Comparison of ENCODE assay signal across 26 mouse cellular contexts in genomic region chr17:75304807-75305420, GRCm38 (mm10).
DNase-seq lines count a peak whose midpoint lies in the region; ATAC-seq and TF ChIP-seq lines count a peak whose summit lies in the region.
"Had no signal": no experiment of that assay in that cellular context is flagged by ENCODE, and none has a peak within 500 bp of the region (broad histone marks: within the 10 kb centered on the region; RNA-seq: fewer than 3 reads in every experiment).

No protein-coding gene starts in this region.

- no peak for TF ChIP-seq CTCF in kidney, adult 2 months (conservative IDR thresholded peaks at IDR 0.05; ENCODE audit: insufficient read depth, insufficient read length, low read depth, low read length)

- no peak overlapping the region for H3K9ac ChIP-seq in kidney, embryonic 15.5 days
- no peak overlapping the region for H3K9ac ChIP-seq in embryonic facial prominence, embryonic 15.5 days
- H3K9ac ChIP-seq: forebrain, postnatal 0 days; heart, embryonic 13.5 days; hindbrain, embryonic 12.5 days; hindbrain, embryonic 15.5 days had no signal

- H3K27me3 ChIP-seq in kidney, embryonic 15.5 days, result no peaks in the 10 kb centered on the region
- no peaks in the 10 kb centered on the region for H3K27me3 ChIP-seq in kidney, adult 2 months (replicated peaks; ENCODE audit: control insufficient read depth, insufficient read depth, low read length)
- no peaks in the 10 kb centered on the region for H3K27me3 ChIP-seq in embryonic facial prominence, embryonic 15.5 days
- H3K27me3 ChIP-seq: heart, embryonic 13.5 days; hindbrain, embryonic 12.5 days; hindbrain, embryonic 15.5 days had no signal

- H3K4me2 ChIP-seq in kidney, embryonic 15.5 days, result no peak overlapping the region
- no peak overlapping the region for H3K4me2 ChIP-seq in embryonic facial prominence, embryonic 15.5 days (replicated peaks)
- H3K4me2 ChIP-seq: heart, embryonic 13.5 days; hindbrain, embryonic 12.5 days; hindbrain, embryonic 15.5 days had no signal

- H3K4me1 ChIP-seq in kidney, embryonic 15.5 days, result peaks cover 5% of the 10 kb centered on the region; the same call in 1 of the 2 replicates
- no peaks in the 10 kb centered on the region for H3K4me1 ChIP-seq in kidney, adult 2 months (ENCODE audit: control insufficient read depth, insufficient read depth, low read length)
- H3K4me1 ChIP-seq in embryonic facial prominence, embryonic 15.5 days, result 0 out of 2 replicates have a peak, but pooled peaks cover 3% of the 10 kb centered on the region
- H3K4me1 ChIP-seq: heart, embryonic 13.5 days; hindbrain, embryonic 15.5 days had no signal

- H3K4me3 ChIP-seq in kidney, embryonic 15.5 days (replicated peaks), result no peak overlapping the region
- no peak overlapping the region for H3K4me3 ChIP-seq in kidney, adult 2 months (ENCODE audit: insufficient read depth, low read depth, low read length)
- no peak overlapping the region for H3K4me3 ChIP-seq in embryonic facial prominence, embryonic 15.5 days (replicated peaks)
- H3K4me3 ChIP-seq: heart, adult 2 months; heart, embryonic 10.5 days; heart, embryonic 13.5 days; hindbrain, embryonic 12.5 days; hindbrain, embryonic 15.5 days had no signal

- TF ChIP-seq POLR2A in kidney, adult 2 months (IDR thresholded peaks at IDR 0.05; ENCODE audit: low read depth, low read length), result no peak

- H3K9me3 ChIP-seq in kidney, embryonic 15.5 days (replicated peaks), result no peaks in the 10 kb centered on the region
- no peaks in the 10 kb centered on the region for H3K9me3 ChIP-seq in embryonic facial prominence, embryonic 15.5 days (replicated peaks)
- H3K9me3 ChIP-seq: heart, embryonic 10.5 days; heart, embryonic 13.5 days; hindbrain, embryonic 12.5 days; hindbrain, embryonic 15.5 days had no signal

- ATAC-seq in kidney, embryonic 15.5 days (replicated peaks; ENCODE audit: low FRiP score), result no peak
- no peak for ATAC-seq in embryonic facial prominence, embryonic 15.5 days (ENCODE audit: insufficient number of reproducible peaks, low FRiP score, low TSS enrichment, low read depth)
- ATAC-seq: CD4-positive, CD25-positive, alpha-beta regulatory T cell, adult 4 months; forebrain, embryonic 14.5 days; forebrain, postnatal 0 days; intestine, postnatal 0 days had no signal

- WGBS in kidney, embryonic 15.5 days, result 86% methylated on average over 1 of the region's 1 CpGs
- WGBS in kidney, adult 2 months, result 80% methylated on average over 1 of the region's 1 CpGs
- WGBS in embryonic facial prominence, embryonic 15.5 days, result 55% methylated on average over 1 of the region's 1 CpGs

- DNase-seq in kidney, adult 2 months, result no peak
- peak; percentile 75 for DNase-seq in Muller cell, postnatal 12 days (ENCODE audit: inconsistent ontology term)
- peak; percentile 82 for DNase-seq in gonadal fat pad, adult 2 months (ENCODE audit: low read depth)
- DNase-seq in spleen, postnatal 4 days (ENCODE audit: low spot score in 2 of 2), result no peak
- no peak for DNase-seq in spleen, postnatal 14 days (ENCODE audit: low spot score in 2 of 2)
- DNase-seq: adrenal gland, adult 2 months; adrenal gland, postnatal 14 days; cerebellum, adult 11 months; cerebellum, adult 2 months; cerebellum, adult 9-11 months; cerebellum, postnatal 36 days; embryo, embryonic 11 days; forebrain, postnatal 0 days; gastrocnemius, postnatal 25 days; heart, adult 2 months; heart, postnatal 14 days; heart, postnatal 4 days had no signal

- H3K36me3 ChIP-seq in kidney, embryonic 15.5 days, result peaks cover 18% of the 10 kb centered on the region; the same call in 1 of the 2 replicates
- H3K36me3 ChIP-seq in kidney, adult 2 months (ENCODE audit: control insufficient read depth, insufficient read depth, low read length), result no peaks in the 10 kb centered on the region
- no peaks in the 10 kb centered on the region for H3K36me3 ChIP-seq in embryonic facial prominence, embryonic 15.5 days
- H3K36me3 ChIP-seq: hindbrain, embryonic 12.5 days; hindbrain, embryonic 15.5 days had no signal

- H3K27ac ChIP-seq in kidney, embryonic 15.5 days, result 0 out of 2 replicates have a peak overlapping the region, but pooled peaks have one; percentile 28
- H3K27ac ChIP-seq in kidney, adult 2 months (ENCODE audit: insufficient read depth, low read depth, low read length), result no peak overlapping the region
- 0 out of 2 replicates have a peak overlapping the region, but pooled peaks have one; percentile 11 for H3K27ac ChIP-seq in embryonic facial prominence, embryonic 15.5 days (replicated peaks)
- H3K27ac ChIP-seq: heart, adult 2 months; heart, embryonic 10.5 days; heart, embryonic 13.5 days; hindbrain, embryonic 12.5 days; hindbrain, embryonic 15.5 days had no signal

Comparison
In these comparisons a context has a peak if more than half of its experiments do, and no peak if none do; other contexts are left out.
1. DNase-seq: peak in Muller cell, postnatal 12 days (single experiment) and gonadal fat pad, adult 2 months (single experiment); none in kidney, adult 2 months (single experiment), spleen, postnatal 4 days (0 of 2) and spleen, postnatal 14 days (0 of 2).